Mouse (Mus musculus) frontal cortex, postnatal 14 days (tissue): Measurements from ENCODE around the gene Man1b1.

Experiments used
- DNase-seq, 2 experiments: peaks; one replicate each; pipeline ENCODE4 v3.0.0; 2022; ENCODE audit warnings: low spot score in 2 of 2

Man1b1 gene

DNA sequence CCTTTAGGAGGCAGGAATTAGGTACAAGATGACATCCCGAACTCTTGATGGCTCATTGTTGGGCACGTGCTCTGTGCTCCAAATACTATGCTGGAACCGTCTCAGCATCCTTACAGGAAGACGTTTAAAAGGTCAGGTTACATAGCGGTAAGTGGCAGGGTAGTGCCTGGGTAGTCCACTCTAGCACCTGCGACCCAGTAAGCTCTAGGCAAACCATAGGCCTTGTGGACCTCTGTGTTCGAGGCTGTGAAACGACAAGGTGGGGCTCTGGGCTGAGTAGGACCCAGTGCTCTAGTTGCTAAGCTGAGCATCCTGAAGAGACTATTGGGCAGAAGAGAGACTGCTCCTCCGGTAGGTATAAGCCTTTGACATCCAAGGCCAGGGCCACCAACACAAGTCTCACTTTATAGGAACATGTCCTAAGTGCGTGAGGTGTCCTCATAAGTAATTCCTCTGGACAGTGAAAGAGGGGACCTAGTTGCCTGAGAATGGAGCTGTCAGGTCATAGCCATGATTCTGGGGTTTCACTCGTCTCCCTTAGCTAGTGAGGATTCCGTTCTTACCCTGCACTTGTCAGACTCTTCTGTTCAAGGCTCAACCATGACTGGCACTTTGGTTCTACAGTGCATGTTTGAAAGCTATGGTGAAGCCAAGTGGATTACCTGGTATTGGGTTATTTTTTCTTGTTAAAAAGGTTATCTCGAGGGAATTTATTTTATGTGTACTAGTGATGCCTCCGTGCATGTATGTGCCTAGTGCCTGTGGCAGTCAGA is 26.4 kb upstream of the Man1b1 start:
- no peak for DNase-seq

DNA sequence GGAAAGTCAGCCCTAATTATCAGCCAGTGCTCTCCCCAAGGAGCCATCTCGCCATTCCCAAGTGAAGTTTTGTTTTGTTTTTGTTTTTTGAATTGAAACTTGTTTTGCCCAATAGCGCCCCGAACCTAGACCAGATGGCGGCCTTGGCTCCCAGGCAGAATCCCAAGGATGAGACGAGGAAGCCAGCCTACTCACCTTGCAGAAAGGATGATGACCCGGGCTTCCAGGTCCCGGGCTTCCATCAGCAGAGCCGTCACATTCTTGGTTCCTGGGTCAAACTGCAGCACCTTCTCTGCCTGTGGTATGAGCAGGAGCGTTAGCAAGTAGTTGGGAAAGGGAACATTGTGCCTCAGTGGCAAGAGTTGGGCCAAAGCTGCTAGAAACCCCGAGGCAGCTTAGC is 22.0 kb upstream of the Man1b1 start:
- no peak for DNase-seq

DNA sequence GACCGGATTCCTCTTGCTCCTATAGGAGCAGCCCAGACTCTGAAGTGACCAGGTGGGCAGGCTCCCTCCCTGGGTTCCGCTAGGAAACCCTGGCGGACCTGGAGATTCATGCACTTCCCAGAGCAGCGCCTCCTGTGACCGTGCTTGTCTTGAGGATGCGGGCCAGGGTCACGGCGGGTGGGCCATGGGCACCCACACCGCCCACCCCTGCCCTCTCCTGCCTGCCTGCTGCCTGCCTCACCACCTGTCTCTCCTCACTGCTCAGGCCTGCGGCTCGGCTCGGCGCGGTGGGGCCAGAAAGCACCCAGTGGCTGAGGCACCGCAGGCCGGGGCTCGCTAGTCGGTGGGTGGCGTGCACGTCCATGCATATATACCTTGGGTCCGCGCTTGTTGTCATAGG is 21.2 kb upstream of the Man1b1 start:
- DNase-seq = no peak

DNA sequence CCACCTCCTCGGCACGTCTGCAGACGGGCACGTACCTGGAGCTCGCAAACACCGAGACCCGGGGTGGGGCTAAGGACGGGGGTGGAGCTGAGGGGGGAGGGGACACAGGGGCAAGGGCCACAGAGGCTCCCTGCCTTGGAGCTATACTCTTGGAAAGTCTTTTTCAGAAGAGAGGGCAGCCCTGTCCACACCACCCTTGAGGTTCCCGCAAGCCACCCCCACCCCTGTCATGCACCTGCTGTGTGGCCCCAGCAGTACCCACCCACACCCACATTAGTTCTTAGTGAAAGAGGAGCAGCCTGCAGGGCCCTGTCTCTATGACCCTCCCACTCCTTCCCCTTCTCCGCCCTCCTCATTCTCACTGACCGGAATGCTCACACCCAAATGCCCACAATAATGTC is 20.6 kb upstream of the Man1b1 start:
- no peak for DNase-seq

DNA sequence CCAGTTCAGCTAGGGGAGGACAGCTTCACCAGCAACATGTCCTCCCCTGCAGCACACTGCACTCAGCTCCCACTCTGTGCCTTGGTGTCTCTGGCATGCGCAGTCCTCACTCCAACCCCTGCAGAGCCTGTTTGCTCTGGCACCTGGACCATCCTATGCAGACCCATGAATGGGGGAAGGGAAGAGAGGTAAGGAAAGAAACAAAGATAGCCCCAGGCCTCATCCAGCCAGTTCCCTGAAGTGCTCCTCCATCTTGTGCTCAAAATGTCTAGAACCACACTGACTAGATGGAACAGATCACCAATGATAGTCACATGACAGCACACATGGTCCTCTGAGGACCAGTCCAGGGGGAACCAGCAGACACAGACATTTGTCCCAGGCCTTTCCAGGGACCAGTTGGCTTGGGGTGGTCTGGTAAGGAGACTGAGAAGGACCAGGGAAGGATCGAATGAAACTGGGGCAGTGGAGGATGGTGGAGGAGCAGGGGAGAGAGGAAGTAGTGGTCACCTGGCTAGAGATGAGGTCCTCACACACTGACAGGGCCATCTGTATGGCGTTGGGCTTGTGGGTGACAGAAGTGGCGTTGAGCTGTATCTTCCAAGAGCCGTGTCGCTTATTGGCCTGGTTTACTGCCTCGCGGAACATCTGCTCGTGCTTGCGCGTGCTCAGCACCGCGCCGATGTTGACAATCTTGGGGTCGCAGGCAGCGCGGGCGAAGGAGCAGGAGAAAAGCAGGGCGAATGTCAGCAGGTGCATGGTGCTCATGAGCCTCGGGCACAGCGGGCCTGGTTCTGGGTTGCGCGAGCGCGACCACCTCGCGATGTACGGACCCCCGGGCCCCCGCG is 13.8 kb upstream of the Man1b1 start:
- peak in 1 of 2 experiments; percentile 33 for DNase-seq

DNA sequence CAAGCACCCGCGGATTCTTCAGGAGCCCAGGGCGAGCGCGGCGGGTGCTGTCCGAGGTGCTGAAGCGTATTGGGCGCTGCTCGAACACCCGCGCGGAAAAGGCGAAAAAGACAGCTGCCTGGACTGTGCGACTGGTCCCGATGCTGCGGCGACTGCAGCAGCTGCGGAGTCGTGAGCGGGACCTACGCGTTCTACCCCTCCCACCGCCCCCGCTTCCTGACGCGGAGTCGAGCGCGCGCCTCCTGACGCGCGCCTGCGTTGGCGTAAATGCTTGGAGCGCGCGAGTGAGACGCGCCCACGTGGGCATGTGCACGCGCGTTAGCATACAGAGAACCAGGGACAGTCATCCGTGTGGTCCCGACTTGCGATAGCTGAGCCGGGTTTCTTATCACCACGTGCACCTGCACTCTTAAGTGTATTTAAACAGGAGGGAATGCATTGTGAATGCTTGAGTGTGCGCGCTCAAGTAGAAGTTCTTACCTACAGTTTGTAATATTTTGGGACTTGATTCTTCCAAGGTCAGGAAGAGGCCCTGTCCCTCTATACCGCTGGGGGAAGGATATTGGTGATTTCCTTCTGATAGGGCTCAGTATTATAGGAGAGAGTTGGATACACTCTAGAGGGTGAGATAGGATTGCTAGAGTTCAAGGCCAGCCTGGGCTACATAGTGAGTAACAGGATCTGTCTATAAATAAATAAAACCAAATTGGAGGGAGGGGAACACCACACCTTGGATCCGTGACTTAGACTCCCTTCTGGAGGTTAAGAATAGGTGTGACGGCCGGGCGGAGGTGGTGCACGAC is 13.0 kb upstream of the Man1b1 start, which contains the start of gene Grin1:
Gene Grin1, minus strand, starts transcription at position 217 of the 803 bp plus-strand sequence.
- DNase-seq = peak; percentile 82 to 84

DNA sequence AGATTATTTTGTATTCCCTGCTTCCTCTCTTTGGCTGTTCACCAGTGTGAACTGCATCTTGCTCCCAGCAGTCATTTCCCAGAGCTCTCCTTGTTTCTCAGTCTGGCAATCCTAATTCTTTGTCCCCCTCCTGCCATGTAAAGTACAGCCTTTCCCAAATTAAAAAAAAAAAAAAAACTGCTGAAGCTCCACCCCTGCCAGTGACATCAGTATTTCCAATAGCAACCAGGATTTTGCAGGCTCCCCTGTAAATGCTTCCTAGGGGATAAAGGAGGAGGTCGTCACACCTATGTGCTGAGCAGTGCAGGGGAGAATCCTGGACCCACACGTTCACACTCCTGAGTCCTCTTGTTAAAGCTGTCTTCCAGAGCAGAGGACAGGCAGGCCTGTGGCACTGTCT is 12.1 kb upstream of the Man1b1 start:
- no peak for DNase-seq

DNA sequence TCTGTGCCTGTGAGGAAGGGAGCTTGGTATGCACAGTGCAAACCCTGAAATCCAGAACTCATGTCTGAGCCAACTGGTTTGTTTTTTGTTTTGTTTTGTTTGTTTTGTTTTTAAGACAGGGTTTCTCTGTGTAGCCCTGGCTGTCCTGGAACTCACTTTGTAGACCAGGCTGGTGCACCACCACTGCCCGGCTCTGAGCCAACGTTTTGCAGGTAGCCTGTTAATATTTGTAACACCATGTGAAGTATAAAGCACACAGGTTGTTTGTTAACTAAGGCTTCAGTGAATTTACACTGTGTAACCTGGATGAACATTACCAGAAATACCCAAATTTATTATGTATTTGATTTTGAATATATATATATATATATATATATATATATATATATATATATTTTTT is 6.1 kb upstream of the Man1b1 start:
- no peak for DNase-seq

DNA sequence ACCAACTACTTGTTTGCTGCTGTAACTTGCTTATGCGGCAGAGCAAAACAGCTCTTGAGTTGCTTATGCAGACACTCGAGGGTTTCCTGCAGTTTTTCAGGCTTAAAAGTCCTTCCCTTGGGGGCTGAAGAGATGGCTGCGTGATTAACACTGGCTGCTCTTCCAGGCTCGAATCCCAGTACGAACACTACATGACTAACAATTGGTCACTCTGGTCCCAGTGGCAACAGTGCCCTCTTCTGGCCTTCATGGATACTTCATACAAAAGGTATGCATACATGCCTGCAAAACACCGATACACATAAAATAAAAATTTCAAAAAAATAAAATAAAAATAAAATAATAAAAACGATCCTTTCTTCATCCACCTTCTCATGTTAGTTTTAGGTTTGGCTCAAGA is 3.7 kb upstream of the Man1b1 start:
- DNase-seq = no peak

DNA sequence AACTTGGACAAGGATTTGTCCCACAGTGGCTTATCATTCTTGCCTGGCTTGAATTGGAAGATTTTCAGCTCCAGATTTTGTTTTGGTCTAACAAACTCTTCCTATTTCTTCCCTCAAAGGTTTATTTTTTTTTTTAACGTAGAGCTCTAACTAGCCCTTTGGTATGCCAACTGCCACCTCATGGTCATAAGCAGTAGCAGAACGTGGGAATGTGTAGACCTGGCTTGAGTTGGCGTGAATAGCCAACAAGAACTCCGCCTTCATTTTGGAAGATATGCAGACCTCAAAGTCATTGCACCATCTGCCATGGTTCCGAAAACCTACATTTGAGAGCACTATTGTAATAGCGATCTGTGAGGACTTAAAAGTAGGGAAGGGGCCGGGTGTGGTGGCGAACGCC is 668 bp upstream of the Man1b1 start:
- no peak for DNase-seq

DNA sequence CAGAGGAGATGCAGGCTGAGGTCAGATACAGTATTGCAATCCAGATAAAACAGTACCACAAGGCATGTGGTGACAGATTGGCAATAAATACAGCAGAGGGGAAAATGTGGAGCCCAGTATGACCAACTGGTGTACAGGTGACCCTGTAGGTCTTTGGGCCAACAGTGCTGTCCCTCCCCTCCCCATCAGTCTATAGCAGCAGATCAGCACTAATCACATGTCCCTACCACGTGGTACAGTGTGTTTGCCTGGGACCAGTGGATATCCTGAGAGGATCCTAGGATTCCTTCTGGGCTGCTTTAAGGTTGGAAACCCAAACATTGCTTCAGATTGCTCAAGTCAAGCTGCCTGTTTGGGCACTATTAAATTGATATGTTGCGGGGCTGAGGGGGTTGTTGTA is 1.4 kb downstream of the Man1b1 start:
- no peak for DNase-seq

DNA sequence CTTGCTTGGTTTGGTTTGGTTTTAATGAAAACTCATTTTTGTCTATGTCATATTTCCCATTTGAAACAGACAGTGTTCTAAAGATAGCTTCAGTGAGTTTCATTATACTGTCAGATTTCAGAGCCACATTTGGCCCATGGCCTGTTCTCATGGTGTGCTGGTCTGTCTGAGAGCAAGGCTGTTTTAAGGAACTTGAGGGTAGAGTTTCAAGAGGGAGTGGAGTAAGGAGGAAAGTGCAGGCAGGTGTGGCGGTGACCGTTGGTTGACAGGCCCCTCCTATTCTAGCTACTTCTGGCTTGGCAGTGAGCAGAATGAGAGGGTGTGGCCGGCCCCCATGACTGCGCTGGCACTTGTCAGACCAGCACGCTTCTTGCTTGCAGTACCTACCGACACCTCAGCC is 6.2 kb downstream of the Man1b1 start:
- no peak for DNase-seq

DNA sequence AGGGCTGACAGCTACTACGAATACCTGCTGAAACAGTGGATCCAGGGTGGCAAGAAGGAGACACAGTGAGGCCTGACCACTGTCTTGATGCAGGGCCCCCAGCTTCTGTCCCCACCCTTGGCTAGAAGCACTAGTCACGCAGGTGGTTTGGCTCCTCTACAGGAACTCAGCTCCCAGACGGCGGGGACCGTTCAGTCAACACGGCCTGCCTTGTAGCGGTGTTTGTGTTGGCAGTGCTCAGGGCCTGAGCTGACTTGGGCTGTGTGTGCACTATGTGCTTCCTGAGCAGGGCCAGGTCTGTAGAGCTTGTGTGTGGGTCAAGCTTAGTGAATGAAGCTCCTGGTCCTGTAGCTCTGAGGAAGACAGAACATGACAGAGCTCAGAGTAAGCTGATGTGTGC is 16.0 kb downstream of the Man1b1 start:
- DNase-seq = no peak

DNA sequence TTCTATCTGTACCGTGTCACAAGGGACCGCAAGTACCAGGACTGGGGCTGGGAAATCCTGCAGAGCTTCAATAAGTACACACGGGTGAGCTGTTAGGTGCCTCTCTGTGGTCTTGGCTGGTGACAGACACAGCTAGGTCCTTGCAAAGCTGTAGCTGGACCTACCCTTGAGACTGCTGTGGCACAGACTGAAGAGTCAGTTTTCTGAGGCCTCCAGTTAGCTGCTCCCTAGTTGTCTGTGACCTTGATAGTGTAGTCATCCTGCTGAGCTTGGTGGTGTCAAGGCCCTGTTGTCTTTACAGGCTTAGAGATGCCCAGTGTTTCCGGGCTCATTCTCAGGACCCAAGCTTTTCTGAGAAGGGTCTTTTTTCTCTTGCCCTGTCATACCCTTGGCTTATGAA is 17.4 kb downstream of the Man1b1 start:
- DNase-seq = no peak

DNA sequence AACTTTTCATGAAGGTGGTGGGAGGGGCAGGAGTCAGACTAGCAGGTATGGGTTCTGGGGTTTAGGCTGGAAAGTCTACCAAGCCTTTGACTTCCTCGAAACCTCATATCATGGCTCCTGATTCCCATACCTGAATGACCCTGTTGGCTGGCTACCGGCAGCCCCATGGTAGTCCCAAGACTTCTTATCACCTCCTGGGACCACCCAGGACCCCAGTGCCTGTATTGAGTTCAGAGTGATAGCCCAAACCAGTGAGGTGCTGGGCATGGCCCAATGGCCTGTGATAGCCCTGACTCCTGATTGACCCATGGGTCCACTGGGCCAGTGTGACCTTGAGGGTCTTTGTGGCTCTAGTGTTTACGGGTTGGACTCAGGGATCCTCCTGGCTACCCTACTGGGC is 18.6 kb downstream of the Man1b1 start:
- no peak for DNase-seq

DNA sequence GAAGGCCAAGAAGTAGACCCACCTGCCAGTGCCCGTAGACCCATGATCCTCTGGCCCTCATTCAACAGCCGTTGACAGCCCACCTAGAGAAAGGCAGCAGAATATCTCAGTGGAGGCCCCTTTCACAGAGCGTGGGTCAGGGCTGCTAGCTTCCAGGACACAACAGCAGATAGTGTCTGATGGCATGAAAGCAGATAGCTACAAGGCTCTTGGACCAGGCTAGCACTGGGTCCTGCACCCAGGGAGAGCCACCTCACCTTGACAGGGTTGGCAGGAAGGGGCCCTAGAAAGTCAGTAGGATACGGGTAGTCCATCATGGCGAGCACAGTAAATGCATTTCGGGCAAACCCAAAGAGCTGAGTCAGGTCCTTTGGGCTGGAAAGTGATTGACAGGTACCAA is 22.1 kb downstream of the Man1b1 start:
- no peak for DNase-seq

DNA sequence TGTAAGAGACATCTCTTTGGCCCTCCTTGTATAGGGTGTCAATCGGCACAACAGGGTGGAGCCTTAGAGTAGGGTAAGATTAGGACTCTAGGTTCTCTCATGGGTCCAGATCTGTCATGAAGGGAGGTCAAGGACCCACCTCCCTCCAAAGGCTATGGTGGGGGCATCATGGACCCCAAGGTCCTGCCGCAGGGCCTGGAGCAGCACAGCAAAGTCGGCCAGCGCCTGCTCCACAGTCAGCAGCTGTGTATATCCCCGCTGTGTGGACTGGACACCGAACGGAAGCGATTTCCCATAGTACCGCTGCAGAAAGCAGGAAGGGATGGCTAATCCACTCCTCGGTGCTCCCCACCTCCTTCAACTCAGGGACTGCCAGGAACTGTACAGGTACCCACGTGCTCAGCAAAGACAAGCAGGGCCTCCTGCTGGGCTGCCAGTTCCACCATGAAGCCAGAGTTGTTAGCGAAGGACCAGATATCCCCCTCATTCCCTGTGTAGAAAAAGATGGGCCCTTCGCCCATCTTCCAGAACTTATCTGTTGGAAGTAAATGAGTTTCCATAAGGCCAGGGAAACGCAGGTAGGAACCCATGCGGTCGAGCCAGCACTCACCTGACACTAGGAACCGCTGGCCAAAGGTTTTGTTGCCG is 23.4 kb downstream of the Man1b1 start:
- DNase-seq = no peak

DNA sequence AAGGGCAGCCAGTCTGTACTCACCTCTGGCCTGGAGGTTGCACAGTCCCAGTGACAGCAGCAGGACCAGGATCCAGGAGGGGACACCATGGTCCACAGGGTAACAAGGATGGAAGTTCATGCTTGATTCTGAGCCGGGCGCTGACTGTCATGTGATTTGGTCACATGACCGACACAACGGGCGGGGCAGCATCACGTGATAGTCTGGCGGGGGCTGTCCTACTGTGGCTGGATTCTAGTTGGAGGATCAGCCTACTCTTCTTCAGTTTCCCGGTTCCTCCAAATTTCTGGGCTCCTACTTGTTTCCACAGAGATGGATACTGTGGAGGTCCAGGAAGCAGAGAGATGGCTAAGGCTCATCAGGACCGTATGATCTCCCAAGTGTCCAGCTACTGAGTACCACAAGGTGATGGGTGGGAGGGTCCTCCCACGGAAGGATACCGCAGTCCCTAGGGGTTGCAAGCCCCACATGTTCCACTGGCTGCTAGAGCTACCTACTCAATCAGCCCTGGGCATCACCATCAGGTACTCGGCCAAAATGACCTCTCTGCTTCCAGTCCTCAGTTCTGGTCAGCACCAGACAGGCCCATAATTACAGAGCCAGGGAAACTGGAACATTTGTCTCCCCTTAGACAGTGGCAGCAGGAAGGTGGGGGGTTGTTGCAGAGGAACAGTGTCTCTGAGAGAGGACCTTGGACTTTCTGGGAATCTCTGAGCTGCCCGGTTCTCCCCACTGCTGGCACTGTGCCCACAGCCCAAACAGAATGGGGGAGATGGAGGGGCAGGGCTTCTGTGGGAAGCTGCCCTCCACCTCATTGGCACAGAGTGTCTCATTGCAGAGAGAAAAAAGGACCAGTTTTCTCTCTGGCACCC is 24.3 kb downstream of the Man1b1 start, which contains the start of gene Dpp7:
Gene Dpp7, minus strand, starts transcription at position 152 of the 872 bp plus-strand sequence.
- DNase-seq = peak; percentile 72 to 78

DNA sequence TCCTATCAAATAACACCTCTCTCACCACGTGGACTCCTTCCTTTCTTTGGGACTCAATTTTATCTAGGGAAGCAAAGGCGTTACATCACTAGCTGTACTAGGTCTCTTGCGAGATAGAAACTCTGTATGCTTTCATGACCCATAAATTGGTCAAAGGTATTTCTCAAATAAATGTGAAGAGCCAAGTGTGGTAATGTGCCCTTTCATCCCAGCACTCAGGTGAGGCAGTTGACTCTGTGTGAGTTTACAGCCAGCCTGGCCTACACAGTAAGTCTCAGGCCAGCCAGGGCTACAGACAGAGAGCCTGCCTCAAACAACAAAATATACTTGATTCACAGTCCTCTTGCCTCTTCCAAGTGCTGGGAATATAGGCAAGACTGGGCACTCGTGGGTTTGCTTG is 27.7 kb downstream of the Man1b1 start:
- no peak for DNase-seq

DNA sequence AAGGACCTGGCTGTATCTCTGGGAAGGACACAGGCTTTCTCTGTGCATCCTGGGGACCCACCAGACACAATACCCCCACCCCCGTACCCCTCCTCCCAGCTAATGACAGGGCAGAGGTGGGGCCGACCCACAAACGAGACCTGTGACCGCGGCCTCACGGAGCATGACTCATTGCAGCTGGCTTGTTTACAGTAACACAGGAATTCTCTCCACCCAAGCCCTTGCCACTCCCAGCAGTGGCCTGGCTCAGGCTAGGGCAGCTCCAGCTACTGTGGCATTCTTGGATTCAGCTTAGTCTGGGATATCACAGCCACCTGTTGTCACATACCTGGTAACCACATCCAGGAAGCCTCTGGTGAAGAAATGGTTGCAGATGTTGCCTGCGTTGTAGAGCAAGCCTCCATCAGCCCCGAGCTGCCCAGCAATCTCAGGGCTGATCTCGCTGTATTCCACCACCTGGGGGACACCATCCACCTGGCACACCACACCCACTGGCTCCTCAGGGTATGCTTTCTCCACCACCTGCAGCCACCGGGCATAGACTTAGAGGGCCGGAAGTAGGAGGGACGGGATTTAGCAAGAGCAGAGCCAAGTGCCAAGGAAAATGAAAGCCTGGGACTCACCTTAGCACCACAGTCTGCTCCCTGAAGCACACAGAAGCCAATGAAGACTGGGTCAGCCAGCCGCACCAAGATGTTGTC is 31.5 kb downstream of the Man1b1 start:
- no peak for DNase-seq
